Mouse (Mus musculus) cerebellum, postnatal 4 days (tissue): Measurements from ENCODE around the gene Arg2.
A peak's percentile ranks its signal among the peaks of the same experiment; 100 is the strongest.
"Not testable (repeated sequence)": the region's sequence is repeated elsewhere in the genome, so short reads cannot be mapped to it uniquely, and the experiment has no call there.

Source experiments
- DNase-seq, 2 experiments: peaks; one replicate each; pipeline ENCODE4 v3.0.0; 2022; ENCODE audit warnings: low spot score in 2 of 2, mixed read lengths in 1 of 2

The Arg2 gene

GRCm38 (mm10) chr12:79170421-79170820, 39.8 kb downstream of the Arg2 start:
- no peak for DNase-seq

GRCm38 (mm10) chr12:79171269-79171995, 40.9 kb downstream of the Arg2 start:
- no peak for DNase-seq

- peak; percentile 77 to 81 for DNase-seq
Measured at GRCm38 (mm10) chr12:79172019-79172941, 41.7 kb downstream of the Arg2 start, which contains the start of gene Vti1b. TSS of gene Vti1b (minus strand) at chr12:79172667.

GRCm38 (mm10) chr12:79173721-79174120, 43.1 kb downstream of the Arg2 start:
- DNase-seq, result no peak

- no peak for DNase-seq
Measured at GRCm38 (mm10) chr12:79175998-79176397, 45.4 kb downstream of the Arg2 start.

- DNase-seq, result not testable (repeated sequence)
Measured at GRCm38 (mm10) chr12:79185160-79185559, 54.6 kb downstream of the Arg2 start.

- peak in 1 of 2 experiments; percentile 58 for DNase-seq
Measured at GRCm38 (mm10) chr12:79190931-79191673, 60.5 kb downstream of the Arg2 start.

GRCm38 (mm10) chr12:79191701-79192100, 61.1 kb downstream of the Arg2 start:
- peak; percentile 46 to 67 for DNase-seq

GRCm38 (mm10) chr12:79192193-79192592, 61.6 kb downstream of the Arg2 start, which contains the start of gene Rdh11:
TSS of gene Rdh11 (minus strand) at chr12:79192293.
- DNase-seq, result no peak

- peak; percentile 34 to 62 for DNase-seq
Measured at GRCm38 (mm10) chr12:79193441-79193840, 62.9 kb downstream of the Arg2 start.

- no peak for DNase-seq
Measured at GRCm38 (mm10) chr12:79197105-79197504, 66.5 kb downstream of the Arg2 start.

- DNase-seq, result no peak
Measured at GRCm38 (mm10) chr12:79201882-79202281, 71.3 kb downstream of the Arg2 start.
